In the genomic region with DNA sequence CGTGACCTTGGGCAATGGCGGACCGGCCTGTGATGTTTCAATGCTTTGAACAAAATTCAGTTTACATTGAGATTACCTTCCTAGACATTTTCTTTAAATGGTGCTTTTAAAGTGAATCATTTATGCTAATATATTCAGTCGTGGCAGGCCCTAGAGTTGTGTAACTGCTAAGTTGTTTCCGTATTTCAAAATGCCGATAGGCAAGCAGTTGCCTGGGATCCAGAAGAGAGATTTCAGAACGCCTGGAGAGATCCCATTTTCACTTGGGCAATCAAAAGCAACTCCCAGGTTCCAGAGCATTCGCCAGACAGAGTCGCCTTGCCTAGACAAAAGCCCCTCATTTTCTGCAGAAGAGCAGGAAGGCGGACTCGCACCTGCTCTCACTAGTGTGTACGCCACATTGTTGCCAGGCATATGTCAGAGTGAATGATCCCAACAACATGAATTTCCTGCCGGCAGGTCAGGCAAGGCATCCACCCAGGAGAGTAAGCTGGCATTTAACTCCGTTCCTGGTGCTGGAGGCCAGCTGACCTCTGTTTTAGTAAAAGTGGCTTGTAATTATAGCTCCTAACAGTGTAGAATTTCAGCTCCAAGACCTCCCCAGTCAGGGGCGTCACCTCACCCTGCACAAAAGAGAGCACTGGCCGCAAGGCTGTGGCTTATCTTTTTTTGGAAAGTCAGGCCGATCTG, we compare ENCODE assay signal across 11 mouse cellular contexts. TPM values are rescaled to one million over a fixed set of nuclear protein-coding genes. Genes with fewer than 3 reads are reported as not detected.
DNase-seq lines count a peak whose midpoint lies in the region; ATAC-seq and TF ChIP-seq lines count a peak whose summit lies in the region.
"Had no signal": no experiment of that assay in that cellular context is flagged by ENCODE, and none has a peak within 500 bp of the region (broad histone marks: within the 10 kb centered on the region; RNA-seq: fewer than 3 reads in every experiment).

No protein-coding gene starts in this region.

- no peaks in the 10 kb centered on the region for H3K9me3 ChIP-seq in forebrain, embryonic 11.5 days (ENCODE audit: control insufficient read depth, low read length)
- H3K9me3 ChIP-seq in forebrain, embryonic 10.5 days = no peaks in the 10 kb centered on the region
- no peaks in the 10 kb centered on the region for H3K9me3 ChIP-seq in heart, postnatal 0 days (replicated peaks; ENCODE audit: control insufficient read depth, low read length)
- no peaks in the 10 kb centered on the region for H3K9me3 ChIP-seq in liver, postnatal 0 days (ENCODE audit: low read length)
- H3K9me3 ChIP-seq: stomach, embryonic 15.5 days had no signal

- no peak for TF ChIP-seq CTCF in heart, postnatal 0 days (IDR thresholded peaks at IDR 0.05; ENCODE audit: low read depth)
- TF ChIP-seq CTCF in liver, postnatal 0 days (IDR thresholded peaks at IDR 0.05; ENCODE audit: low read depth) = no peak

- 52% methylated on average over 17 of the region's 17 CpGs for WGBS in forebrain, embryonic 11.5 days
- 59% methylated on average over 17 of the region's 17 CpGs for WGBS in forebrain, embryonic 10.5 days
- WGBS in heart, postnatal 0 days = 51% methylated on average over 17 of the region's 17 CpGs
- 64% methylated on average over 17 of the region's 17 CpGs for WGBS in liver, postnatal 0 days (ENCODE audit: insufficient replicate concordance)

- DNase-seq in forebrain, embryonic 11.5 days (ENCODE audit: low spot score) = no peak
- DNase-seq in forebrain, embryonic 10.5 days (ENCODE audit: extremely low spot score, low spot score) = no peak
- peak; percentile 41 for DNase-seq in embryo, embryonic 11 days
- DNase-seq in heart, postnatal 0 days (ENCODE audit: low spot score) = no peak
- no peak for DNase-seq in liver, postnatal 0 days
- no peak for DNase-seq in right cerebral cortex, postnatal 36 days (ENCODE audit: low spot score in 2 of 2)
- DNase-seq: layer of hippocampus, postnatal 36 days had no signal

- TF ChIP-seq EP300 in heart, postnatal 0 days (IDR thresholded peaks at IDR 0.05; ENCODE audit: low read depth) = no peak
- no peak for TF ChIP-seq EP300 in liver, postnatal 0 days (IDR thresholded peaks at IDR 0.05; ENCODE audit: low read depth)

- H3K27me3 ChIP-seq in forebrain, embryonic 11.5 days (ENCODE audit: control insufficient read depth, insufficient read depth, low read length) = no peaks in the 10 kb centered on the region
- H3K27me3 ChIP-seq in forebrain, embryonic 10.5 days (ENCODE audit: poor library complexity, severe bottlenecking) = no peaks in the 10 kb centered on the region
- H3K27me3 ChIP-seq in heart, postnatal 0 days (ENCODE audit: control insufficient read depth, insufficient read depth, low read length) = no peaks in the 10 kb centered on the region
- H3K27me3 ChIP-seq in liver, postnatal 0 days (ENCODE audit: insufficient read depth, low read length) = no peaks in the 10 kb centered on the region
- H3K27me3 ChIP-seq: stomach, embryonic 15.5 days had no signal

- H3K4me1 ChIP-seq in forebrain, embryonic 11.5 days (replicated peaks; ENCODE audit: control insufficient read depth, insufficient read depth, low read length) = no peaks in the 10 kb centered on the region
- H3K4me1 ChIP-seq in forebrain, embryonic 10.5 days = peaks cover 30% of the 10 kb centered on the region
- peaks cover 50% of the 10 kb centered on the region for H3K4me1 ChIP-seq in heart, postnatal 0 days (ENCODE audit: control insufficient read depth, insufficient read depth)
- H3K4me1 ChIP-seq in liver, postnatal 0 days (ENCODE audit: insufficient read depth) = no peaks in the 10 kb centered on the region

- no peaks in the 10 kb centered on the region for H3K36me3 ChIP-seq in forebrain, embryonic 11.5 days (ENCODE audit: control insufficient read depth, insufficient read depth, low read length)
- peaks cover 6% of the 10 kb centered on the region; the same call in 1 of the 2 replicates for H3K36me3 ChIP-seq in forebrain, embryonic 10.5 days (replicated peaks)
- H3K36me3 ChIP-seq in heart, postnatal 0 days (replicated peaks; ENCODE audit: control insufficient read depth, insufficient read depth, low read length) = no peaks in the 10 kb centered on the region
- no peaks in the 10 kb centered on the region for H3K36me3 ChIP-seq in liver, postnatal 0 days (replicated peaks; ENCODE audit: insufficient read depth, low read length)
- H3K36me3 ChIP-seq: stomach, embryonic 15.5 days had no signal

- no peak overlapping the region for H3K4me3 ChIP-seq in forebrain, embryonic 11.5 days (ENCODE audit: low read depth, low read length)
- no peak overlapping the region; the same call in 1 of the 2 replicates for H3K4me3 ChIP-seq in forebrain, embryonic 10.5 days
- no peak overlapping the region for H3K4me3 ChIP-seq in heart, postnatal 0 days (ENCODE audit: low read depth, low read length)
- no peak overlapping the region for H3K4me3 ChIP-seq in liver, postnatal 0 days (ENCODE audit: low read depth, low read length)
- H3K4me3 ChIP-seq: stomach, embryonic 15.5 days had no signal

- H3K9ac ChIP-seq in forebrain, embryonic 11.5 days (ENCODE audit: low read length) = no peak overlapping the region
- no peak overlapping the region for H3K9ac ChIP-seq in heart, postnatal 0 days (replicated peaks; ENCODE audit: low read depth, low read length)
- H3K9ac ChIP-seq in liver, postnatal 0 days (replicated peaks) = no peak overlapping the region
- H3K9ac ChIP-seq: stomach, embryonic 15.5 days had no signal

- no peak overlapping the region for H3K4me2 ChIP-seq in forebrain, embryonic 11.5 days (ENCODE audit: low read depth, low read length, severe bottlenecking)
- peak overlapping the region; percentile 24; the same call in 1 of the 2 replicates for H3K4me2 ChIP-seq in heart, postnatal 0 days (ENCODE audit: low read depth, low read length)
- no peak overlapping the region for H3K4me2 ChIP-seq in liver, postnatal 0 days (ENCODE audit: low read depth, low read length)
- H3K4me2 ChIP-seq: stomach, embryonic 15.5 days had no signal

- ATAC-seq in forebrain, embryonic 11.5 days (replicated peaks; ENCODE audit: low FRiP score) = no peak
- no peak for ATAC-seq in heart, postnatal 0 days (ENCODE audit: insufficient read depth, low read depth)
- ATAC-seq in megakaryocyte progenitor cell, adult 5-6 weeks (replicated peaks; ENCODE audit: poor library complexity) = 0 out of 2 replicates have a peak, but pooled peaks have one; percentile 42
- no peak for ATAC-seq in liver, postnatal 0 days
- no peak for ATAC-seq in monocyte, adult 5-6 weeks (replicated peaks; ENCODE audit: insufficient number of reproducible peaks, low FRiP score, low TSS enrichment, poor library complexity, severe bottlenecking)

- 0 out of 2 replicates have a peak overlapping the region, but pooled peaks have one; percentile 15 for H3K27ac ChIP-seq in forebrain, embryonic 11.5 days (ENCODE audit: low read depth, low read length)
- no peak overlapping the region for H3K27ac ChIP-seq in forebrain, embryonic 10.5 days
- H3K27ac ChIP-seq in heart, postnatal 0 days (ENCODE audit: low read depth) = peak overlapping the region; percentile 52
- no peak overlapping the region for H3K27ac ChIP-seq in liver, postnatal 0 days (ENCODE audit: low read depth)
- H3K27ac ChIP-seq: stomach, embryonic 15.5 days had no signal

RNA-seq across cellular contexts. Expression of gene Rhoq, which starts 23.7 kb away (rescaled TPM):
- polyA plus RNA-seq in forebrain, embryonic 11.5 days (2014; fragmentation: Nextera tagmentation; extraction: Ambion mirVana) = 11.5 TPM in 2 replicates
- 8.1 and 8.2 TPM in 2 replicates for polyA plus RNA-seq in forebrain, embryonic 10.5 days (2016; fragmentation: Nextera tagmentation; extraction: Ambion mirVana)
- 67.4 and 74.6 TPM in 2 replicates for total RNA-seq in heart, postnatal 0 days (2014; rRNA removed; ENCODE audit: low replicate concordance)
- polyA plus RNA-seq in heart, postnatal 0 days (2015; fragmentation: Nextera tagmentation; extraction: Ambion mirVana) = 17.6 and 18.7 TPM in 2 replicates
- 2.4 and 4.5 TPM in 2 replicates for total RNA-seq in megakaryocyte progenitor cell, adult 5-6 weeks (2015)
- total RNA-seq in megakaryocyte progenitor cell, adult 5-6 weeks (2017) = 1.9 and 3.8 TPM in 2 replicates
- polyA plus RNA-seq in liver, postnatal 0 days (2015; fragmentation: Nextera tagmentation; extraction: Ambion mirVana) = 1.5 and 1.6 TPM in 2 replicates
- total RNA-seq in monocyte, adult 5-6 weeks (2017) = 56.4 to 70.3 TPM (median 57.8 TPM) in 3 replicates

RNA-seq across cellular contexts. Expression of gene Pigf, which starts 38.6 kb away (rescaled TPM):
- 38.6 and 43.8 TPM in 2 replicates for polyA plus RNA-seq in forebrain, embryonic 11.5 days (2014; fragmentation: Nextera tagmentation; extraction: Ambion mirVana)
- 49.7 and 56.7 TPM in 2 replicates for polyA plus RNA-seq in forebrain, embryonic 10.5 days (2016; fragmentation: Nextera tagmentation; extraction: Ambion mirVana)
- 5.0 and 10.1 TPM in 2 replicates for total RNA-seq in heart, postnatal 0 days (2014; rRNA removed; ENCODE audit: low replicate concordance)
- 9.0 and 12.2 TPM in 2 replicates for polyA plus RNA-seq in heart, postnatal 0 days (2015; fragmentation: Nextera tagmentation; extraction: Ambion mirVana)
- total RNA-seq in megakaryocyte progenitor cell, adult 5-6 weeks (2015) = 15.1 and 15.5 TPM in 2 replicates
- total RNA-seq in megakaryocyte progenitor cell, adult 5-6 weeks (2017) = 20.8 TPM in 2 replicates
- polyA plus RNA-seq in liver, postnatal 0 days (2015; fragmentation: Nextera tagmentation; extraction: Ambion mirVana) = 13.2 and 14.8 TPM in 2 replicates
- total RNA-seq in monocyte, adult 5-6 weeks (2017) = 30.8 to 39.6 TPM (median 32.3 TPM) in 3 replicates

RNA-seq across cellular contexts. Expression of gene Cript, which starts 38.8 kb away (rescaled TPM):
- polyA plus RNA-seq in forebrain, embryonic 11.5 days (2014; fragmentation: Nextera tagmentation; extraction: Ambion mirVana) = 147 and 169 TPM in 2 replicates
- 142 and 143 TPM in 2 replicates for polyA plus RNA-seq in forebrain, embryonic 10.5 days (2016; fragmentation: Nextera tagmentation; extraction: Ambion mirVana)
- 34.7 and 40.0 TPM in 2 replicates for total RNA-seq in heart, postnatal 0 days (2014; rRNA removed; ENCODE audit: low replicate concordance)
- polyA plus RNA-seq in heart, postnatal 0 days (2015; fragmentation: Nextera tagmentation; extraction: Ambion mirVana) = 116 and 124 TPM in 2 replicates
- 88.1 and 94.9 TPM in 2 replicates for total RNA-seq in megakaryocyte progenitor cell, adult 5-6 weeks (2015)
- 50.2 and 60.3 TPM in 2 replicates for total RNA-seq in megakaryocyte progenitor cell, adult 5-6 weeks (2017)
- polyA plus RNA-seq in liver, postnatal 0 days (2015; fragmentation: Nextera tagmentation; extraction: Ambion mirVana) = 64.4 and 66.6 TPM in 2 replicates
- 82.6 to 104 TPM (median 101 TPM) in 3 replicates for total RNA-seq in monocyte, adult 5-6 weeks (2017)

RNA-seq across cellular contexts. Expression of gene Atp6v1e2, which starts 38.9 kb away (rescaled TPM):
- not detected in 2 replicates for polyA plus RNA-seq in forebrain, embryonic 11.5 days (2014; fragmentation: Nextera tagmentation; extraction: Ambion mirVana)
- polyA plus RNA-seq in forebrain, embryonic 10.5 days (2016; fragmentation: Nextera tagmentation; extraction: Ambion mirVana) = not detected in 2 replicates
- not detected in 2 replicates for total RNA-seq in heart, postnatal 0 days (2014; rRNA removed; ENCODE audit: low replicate concordance)
- not detected in 2 replicates for polyA plus RNA-seq in heart, postnatal 0 days (2015; fragmentation: Nextera tagmentation; extraction: Ambion mirVana)
- total RNA-seq in megakaryocyte progenitor cell, adult 5-6 weeks (2015) = not detected in 2 replicates
- not detected in 2 replicates for total RNA-seq in megakaryocyte progenitor cell, adult 5-6 weeks (2017)
- polyA plus RNA-seq in liver, postnatal 0 days (2015; fragmentation: Nextera tagmentation; extraction: Ambion mirVana) = not detected in 2 replicates
- not detected in 3 replicates for total RNA-seq in monocyte, adult 5-6 weeks (2017)
- total RNA-seq: layer of hippocampus, postnatal 36 days had no signal
- polyA plus RNA-seq: C2C12; stomach, embryonic 15.5 days had no signal

Comparison
In these comparisons a context has a peak if more than half of its experiments do, and no peak if none do; other contexts are left out.
1. H3K27ac ChIP-seq: peak in forebrain, embryonic 11.5 days (single experiment) and heart, postnatal 0 days (single experiment); none in forebrain, embryonic 10.5 days (single experiment) and liver, postnatal 0 days (single experiment).